Mouse (Mus musculus): ENCODE measurements around the gene Vgf. TPM values are rescaled to one million over a fixed set of nuclear protein-coding genes. Genes with fewer than 3 reads are reported as not detected.

Gene Vgf
- polyA plus RNA-seq, 1 experiment from 2014 or later = not detected

DNA sequence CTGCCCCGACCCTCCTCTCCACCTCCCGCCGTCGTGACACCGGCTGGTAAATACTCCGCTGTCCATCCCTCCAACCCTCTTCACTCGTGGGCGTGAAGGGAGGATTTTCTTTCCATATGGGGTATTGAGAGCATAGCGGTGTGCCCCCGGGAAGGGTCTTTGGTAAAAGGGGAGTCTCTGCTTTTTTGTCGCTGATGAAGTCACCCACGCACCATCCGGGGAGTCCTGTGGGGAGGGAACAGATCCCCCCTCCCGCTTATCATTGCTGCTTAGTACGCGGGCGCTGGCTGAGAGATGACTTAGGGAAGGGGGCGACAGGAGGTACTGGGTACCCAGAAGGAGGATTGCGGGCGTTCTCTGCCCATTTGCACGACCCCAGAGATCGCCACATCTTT, 4.2 kb downstream of the Vgf start:
- peaks cover 45% of the 10 kb centered on the region for H3K4me1 ChIP-seq (replicated peaks)
- no peak overlapping the region for H3K9ac ChIP-seq
- H3K27ac ChIP-seq (replicated peaks) = no peak overlapping the region
- H3K4me3 ChIP-seq (replicated peaks) = peak overlapping the region; percentile 33
- H3K27me3 ChIP-seq = peaks cover 91% of the 10 kb centered on the region
- no peaks in the 10 kb centered on the region for H3K36me3 ChIP-seq (replicated peaks)
- no peaks in the 10 kb centered on the region for H3K9me3 ChIP-seq (replicated peaks)
- ATAC-seq (ENCODE audit: insufficient read depth) = no peak
- H3K4me2 ChIP-seq = peak overlapping the region; percentile 68
- WGBS (ENCODE audit: insufficient replicate concordance) = 14% methylated on average over 22 of the region's 22 CpGs

DNA sequence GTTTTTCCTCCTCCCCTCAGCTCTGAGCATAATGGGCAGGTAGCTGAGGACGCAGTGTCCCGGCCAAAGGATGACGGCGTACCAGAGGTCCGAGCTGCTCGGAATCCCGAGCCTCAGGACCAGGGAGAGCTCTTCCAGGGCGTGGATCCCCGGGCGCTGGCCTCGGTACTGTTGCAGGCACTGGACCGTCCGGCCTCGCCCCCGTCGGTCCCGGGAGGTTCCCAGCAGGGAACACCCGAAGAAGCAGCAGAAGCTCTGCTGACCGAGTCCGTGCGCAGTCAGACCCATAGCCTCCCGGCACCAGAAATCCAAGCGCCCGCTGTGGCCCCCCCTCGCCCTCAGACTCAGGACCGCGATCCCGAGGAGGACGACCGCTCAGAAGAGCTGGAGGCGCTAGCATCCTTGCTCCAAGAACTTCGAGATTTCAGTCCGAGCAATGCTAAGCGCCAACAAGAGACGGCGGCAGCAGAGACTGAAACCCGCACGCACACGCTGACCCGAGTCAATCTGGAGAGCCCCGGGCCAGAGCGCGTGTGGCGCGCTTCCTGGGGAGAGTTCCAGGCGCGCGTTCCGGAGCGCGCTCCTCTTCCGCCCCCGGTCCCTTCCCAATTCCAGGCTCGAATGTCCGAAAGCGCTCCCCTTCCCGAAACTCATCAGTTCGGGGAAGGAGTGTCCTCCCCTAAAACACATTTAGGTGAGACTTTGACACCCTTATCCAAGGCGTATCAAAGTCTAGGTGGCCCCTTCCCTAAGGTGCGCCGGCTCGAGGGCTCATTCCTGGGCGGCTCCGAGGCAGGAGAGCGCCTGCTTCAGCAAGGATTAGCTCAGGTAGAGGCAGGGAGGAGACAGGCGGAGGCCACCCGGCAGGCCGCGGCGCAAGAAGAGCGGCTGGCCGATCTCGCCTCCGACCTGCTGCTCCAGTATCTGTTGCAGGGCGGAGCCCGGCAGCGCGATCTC, 5.2 kb downstream of the Vgf start:
- Histone ChIP-seq H3K4me1 (replicated peaks) (peaks cover 45% of the 10 kb centered on the region), H3K27ac (replicated peaks) (no peak overlapping the region), H3K27me3 (peaks cover 81% of the 10 kb centered on the region), H3K9ac (no peak overlapping the region), H3K4me2 (peak overlapping the region; percentile 84), H3K36me3 (replicated peaks) (peaks cover 7% of the 10 kb centered on the region), H3K9me3 (replicated peaks) (no peaks in the 10 kb centered on the region), H3K4me3 (replicated peaks) (peak overlapping the region; percentile 60)
- 2% methylated on average over 78 of the region's 78 CpGs for WGBS (ENCODE audit: insufficient replicate concordance)
- ATAC-seq (ENCODE audit: insufficient read depth) = no peak

DNA sequence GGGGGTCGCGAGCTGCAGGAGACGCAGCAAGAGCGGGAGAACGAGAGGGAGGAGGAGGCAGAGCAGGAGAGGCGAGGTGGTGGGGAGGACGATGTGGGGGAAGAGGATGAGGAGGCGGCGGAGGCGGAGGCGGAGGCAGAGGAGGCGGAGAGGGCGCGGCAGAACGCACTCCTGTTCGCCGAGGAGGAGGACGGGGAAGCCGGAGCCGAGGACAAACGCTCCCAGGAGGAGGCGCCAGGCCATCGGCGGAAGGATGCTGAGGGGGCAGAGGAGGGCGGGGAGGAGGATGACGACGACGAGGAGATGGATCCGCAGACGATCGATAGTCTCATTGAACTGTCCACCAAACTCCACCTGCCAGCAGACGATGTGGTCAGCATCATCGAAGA, 5.8 kb downstream of the Vgf start:
- Histone ChIP-seq H3K4me3 (replicated peaks) (peak overlapping the region; percentile 60), H3K9me3 (replicated peaks) (no peaks in the 10 kb centered on the region), H3K9ac (no peak overlapping the region), H3K36me3 (replicated peaks) (peaks cover 13% of the 10 kb centered on the region), H3K4me1 (replicated peaks) (peaks cover 45% of the 10 kb centered on the region), H3K27me3 (peaks cover 74% of the 10 kb centered on the region), H3K27ac (replicated peaks) (no peak overlapping the region), H3K4me2 (peak overlapping the region; percentile 84)
- ATAC-seq (ENCODE audit: insufficient read depth) = no peak
- under 1% methylated on average over 33 of the region's 33 CpGs for WGBS (ENCODE audit: insufficient replicate concordance)

DNA sequence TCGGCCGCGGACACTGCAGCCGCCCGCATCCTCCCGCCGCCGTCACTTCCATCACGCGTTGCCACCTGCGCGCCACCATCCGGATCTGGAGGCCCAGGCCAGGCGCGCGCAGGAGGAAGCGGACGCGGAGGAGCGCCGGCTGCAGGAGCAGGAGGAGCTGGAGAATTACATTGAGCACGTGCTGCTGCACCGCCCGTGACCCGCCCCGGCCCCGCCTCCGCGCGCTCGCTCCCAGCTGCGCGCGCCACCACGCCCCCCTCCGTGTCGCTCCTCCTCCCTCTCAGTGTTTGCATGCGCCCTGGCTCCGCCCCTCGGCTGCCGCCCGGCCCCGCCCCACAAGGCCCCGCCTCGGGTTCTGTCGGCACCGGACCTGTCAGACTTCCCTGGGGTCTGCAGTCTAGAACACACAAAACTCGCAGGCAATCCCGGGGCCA, 6.5 kb downstream of the Vgf start:
- under 1% methylated on average over 49 of the region's 49 CpGs for WGBS (ENCODE audit: insufficient replicate concordance)
- Histone ChIP-seq H3K4me3 (replicated peaks) (peak overlapping the region; percentile 60), H3K9me3 (replicated peaks) (no peaks in the 10 kb centered on the region), H3K4me1 (replicated peaks) (peaks cover 45% of the 10 kb centered on the region), H3K4me2 (peak overlapping the region; percentile 84), H3K9ac (peak overlapping the region; percentile 43), H3K36me3 (replicated peaks) (peaks cover 20% of the 10 kb centered on the region), H3K27ac (replicated peaks) (no peak overlapping the region), H3K27me3 (peaks cover 68% of the 10 kb centered on the region)
- ATAC-seq (ENCODE audit: insufficient read depth) = peak; percentile 85

DNA sequence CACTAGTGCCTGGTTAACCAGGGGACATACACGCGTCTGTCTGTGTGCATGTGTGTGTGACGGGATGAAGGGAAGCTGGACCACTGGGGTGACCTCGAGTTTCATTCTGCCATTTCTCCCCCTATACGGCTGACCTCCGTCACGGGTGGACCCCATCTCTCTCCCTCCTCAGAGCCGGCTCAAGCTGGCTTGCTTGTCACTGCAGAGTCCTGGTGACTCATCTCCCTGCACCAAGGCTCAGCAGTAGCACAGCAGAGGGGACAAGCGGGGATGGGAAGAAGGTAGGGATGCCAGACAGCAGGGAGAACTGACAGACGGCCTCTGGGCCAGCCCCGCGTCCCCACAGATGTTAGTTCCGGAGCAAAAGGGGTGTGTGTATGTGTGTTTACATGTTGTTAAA, 10.0 kb downstream of the Vgf start:
- H3K27ac ChIP-seq (replicated peaks) = no peak overlapping the region
- no peak for ATAC-seq (ENCODE audit: insufficient read depth)
- WGBS (ENCODE audit: insufficient replicate concordance) = 81% methylated on average over 13 of the region's 13 CpGs
- peaks cover 52% of the 10 kb centered on the region for H3K36me3 ChIP-seq (replicated peaks)
- peaks cover 25% of the 10 kb centered on the region for H3K4me1 ChIP-seq (replicated peaks)
- H3K9me3 ChIP-seq (replicated peaks) = no peaks in the 10 kb centered on the region
- no peak overlapping the region for H3K4me2 ChIP-seq
- no peak overlapping the region for H3K9ac ChIP-seq
- peaks cover 33% of the 10 kb centered on the region for H3K27me3 ChIP-seq
- H3K4me3 ChIP-seq (replicated peaks) = no peak overlapping the region

DNA sequence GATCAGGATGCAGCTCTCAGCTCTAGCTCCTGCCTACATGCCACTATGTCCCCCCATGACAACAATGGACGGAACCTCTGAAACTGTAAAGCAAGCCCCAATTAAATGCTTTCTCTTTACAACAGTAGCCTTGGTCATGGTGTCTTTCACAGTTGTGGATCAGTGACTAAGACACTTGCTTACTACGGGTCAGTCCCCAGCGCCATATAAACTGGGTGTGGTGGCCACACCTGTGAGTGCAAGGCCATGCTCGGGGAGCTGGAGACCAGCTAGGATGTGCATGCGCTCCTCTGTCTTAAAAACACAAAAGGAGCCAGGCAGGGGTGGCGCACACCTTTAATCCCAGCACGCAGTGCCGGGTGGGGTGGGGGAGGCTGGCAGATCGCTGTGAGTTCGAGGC, 13.3 kb downstream of the Vgf start:
- H3K4me2 ChIP-seq = no peak overlapping the region
- H3K27me3 ChIP-seq = 0 out of 2 replicates have a peak, but pooled peaks cover under 1% of the 10 kb centered on the region
- H3K4me3 ChIP-seq (replicated peaks) = no peak overlapping the region
- peaks cover 69% of the 10 kb centered on the region for H3K36me3 ChIP-seq (replicated peaks)
- H3K9me3 ChIP-seq (replicated peaks) = no peaks in the 10 kb centered on the region
- no peaks in the 10 kb centered on the region for H3K4me1 ChIP-seq (replicated peaks)
- ATAC-seq (ENCODE audit: insufficient read depth) = no peak
- H3K9ac ChIP-seq = no peak overlapping the region
- 83% methylated on average over 10 of the region's 10 CpGs for WGBS (ENCODE audit: insufficient replicate concordance)
- no peak overlapping the region for H3K27ac ChIP-seq (replicated peaks)

DNA sequence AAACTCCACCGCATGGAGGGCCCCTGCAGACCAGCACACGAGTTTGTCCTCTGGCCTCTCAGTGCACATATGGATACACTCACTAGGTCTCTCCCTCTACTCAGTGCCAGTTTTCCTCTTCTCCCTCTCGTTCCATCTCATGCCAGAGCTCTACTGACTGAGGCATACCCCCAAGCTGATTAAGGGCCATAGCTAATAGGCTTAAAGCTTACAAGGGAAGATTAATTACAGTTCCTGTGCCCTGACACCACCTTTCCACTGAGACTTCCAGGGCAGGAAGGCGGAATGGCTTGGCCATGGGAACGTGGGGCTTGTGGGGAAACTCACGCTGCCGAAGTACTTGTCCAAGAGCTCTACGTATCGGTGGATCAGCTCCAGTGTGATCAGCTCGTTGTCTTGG, 15.2 kb downstream of the Vgf start:
- H3K36me3 ChIP-seq (replicated peaks) = peaks cover 62% of the 10 kb centered on the region
- H3K27ac ChIP-seq (replicated peaks) = no peak overlapping the region
- 80% methylated on average over 10 of the region's 10 CpGs for WGBS (ENCODE audit: insufficient replicate concordance)
- no peak for ATAC-seq (ENCODE audit: insufficient read depth)
- no peak overlapping the region for H3K9ac ChIP-seq
- H3K4me1 ChIP-seq (replicated peaks) = peaks cover 20% of the 10 kb centered on the region
- H3K27me3 ChIP-seq = no peaks in the 10 kb centered on the region
- no peaks in the 10 kb centered on the region for H3K9me3 ChIP-seq (replicated peaks)
- no peak overlapping the region for H3K4me3 ChIP-seq (replicated peaks)
- no peak overlapping the region for H3K4me2 ChIP-seq

DNA sequence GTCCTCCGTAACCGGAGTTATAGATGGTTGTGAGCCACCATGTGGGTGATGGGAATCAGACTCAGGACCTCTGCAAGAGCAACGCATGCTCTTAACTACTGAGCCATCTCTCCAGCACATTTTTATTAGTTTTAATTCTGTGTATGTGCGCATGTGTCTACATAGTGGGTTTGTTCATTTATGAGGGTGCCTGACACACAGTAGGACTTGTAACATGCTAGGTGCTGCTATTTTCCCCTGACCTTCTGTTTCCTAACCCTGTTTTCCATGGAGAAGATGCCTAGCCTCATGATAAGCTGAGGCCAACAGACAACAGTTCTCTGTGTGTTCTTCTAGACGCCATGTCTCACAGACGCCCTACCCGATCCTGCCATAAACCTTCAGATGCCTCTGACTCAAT, 17.8 kb downstream of the Vgf start:
- Histone ChIP-seq H3K27ac (replicated peaks) (no peak overlapping the region), H3K9me3 (replicated peaks) (no peaks in the 10 kb centered on the region), H3K9ac (no peak overlapping the region), H3K4me1 (replicated peaks) (peaks cover 21% of the 10 kb centered on the region), H3K27me3 (peaks cover 15% of the 10 kb centered on the region), H3K36me3 (replicated peaks) (peaks cover 36% of the 10 kb centered on the region), H3K4me2 (no peak overlapping the region), H3K4me3 (replicated peaks) (no peak overlapping the region)
- WGBS (ENCODE audit: insufficient replicate concordance) = 89% methylated on average over 7 of the region's 7 CpGs
- no peak for ATAC-seq (ENCODE audit: insufficient read depth)

DNA sequence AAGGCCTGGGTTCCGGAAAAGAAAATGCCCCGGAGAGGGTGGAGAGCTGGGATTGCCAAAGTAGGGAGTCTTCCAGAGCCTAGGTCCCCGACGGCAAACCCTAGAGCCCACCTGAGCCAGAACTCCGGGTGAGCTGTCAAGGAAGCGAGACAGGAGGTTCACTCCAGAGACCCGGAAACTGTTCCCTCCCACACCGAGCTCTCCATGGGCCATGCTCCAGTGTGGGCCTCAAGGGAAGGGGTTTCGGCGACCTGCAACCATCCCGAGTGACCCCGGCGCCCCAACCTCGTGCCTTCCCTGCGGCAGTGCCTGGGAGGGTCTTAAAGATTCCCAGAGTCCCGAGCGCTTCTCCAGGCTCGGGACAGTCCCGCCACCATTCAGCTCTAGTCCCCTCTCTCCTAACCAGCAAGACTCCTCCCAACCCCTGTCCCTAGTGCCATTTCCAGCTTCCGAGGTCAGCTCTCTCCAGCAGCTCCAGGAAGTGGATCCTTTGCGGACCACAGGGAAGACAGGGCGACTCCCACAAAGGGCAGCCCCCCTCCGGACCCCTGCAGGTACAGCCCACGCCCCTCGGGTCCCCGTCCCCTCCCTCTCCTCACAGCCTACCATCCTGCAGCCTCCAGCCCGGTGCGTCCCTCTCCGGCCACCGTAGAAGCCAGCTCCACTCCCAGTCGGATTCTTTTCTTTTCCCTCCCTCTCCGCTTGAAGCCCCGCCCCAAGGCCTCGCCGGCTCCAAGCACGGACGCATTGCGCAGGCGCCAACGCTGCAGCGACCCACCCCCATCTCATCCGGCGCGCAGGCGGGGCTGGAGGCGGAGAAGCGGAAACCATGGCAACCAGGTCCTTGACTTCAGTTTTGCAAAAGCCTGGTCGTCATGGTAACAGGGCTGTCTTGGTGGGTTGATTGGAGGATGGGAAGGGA, 19.5 kb downstream of the Vgf start, which contains the start of gene Ap1s1:
Ap1s1 (minus strand) TSS at position 734 of the 922 bp plus-strand sequence.
- Histone ChIP-seq H3K9ac (peak within 1 kb of the TSS; percentile 77), H3K4me1 (replicated peaks) (peaks cover 21% of the 10 kb centered on the region), H3K4me3 (replicated peaks) (peak within 1 kb of the TSS; percentile 78), H3K36me3 (replicated peaks) (peaks cover 20% of the 10 kb centered on the region), H3K4me2 (peak within 1 kb of the TSS; percentile 93), H3K27me3 (peaks cover 19% of the 10 kb centered on the region), H3K27ac (replicated peaks) (peak within 1 kb of the TSS; percentile 61), H3K9me3 (replicated peaks) (no peaks in the 10 kb centered on the region)
- under 1% methylated on average over 48 of the region's 48 CpGs for WGBS (ENCODE audit: insufficient replicate concordance)
- peak; percentile 83 for ATAC-seq (ENCODE audit: insufficient read depth)

DNA sequence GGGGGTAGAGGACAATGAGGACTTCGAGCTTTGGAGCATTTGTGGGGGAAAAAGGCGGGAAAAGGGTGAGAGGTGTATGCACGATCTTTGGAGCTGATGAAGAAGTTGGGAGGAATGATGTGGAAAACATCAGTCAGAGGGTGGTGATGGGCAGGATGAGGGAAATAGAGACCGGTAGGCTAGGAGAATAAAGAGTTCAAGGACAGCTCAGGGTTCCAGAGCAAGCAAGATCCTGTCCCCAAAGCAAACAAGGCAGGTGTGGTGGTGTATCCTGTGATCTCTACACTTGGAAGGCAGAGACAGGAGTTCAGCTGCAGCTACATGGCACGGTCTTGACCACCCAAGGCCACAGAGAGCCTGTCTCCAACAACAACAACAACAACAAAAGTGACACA, 20.1 kb downstream of the Vgf start:
- Histone ChIP-seq H3K4me2 (peak overlapping the region; percentile 93), H3K27me3 (peaks cover 21% of the 10 kb centered on the region), H3K4me1 (replicated peaks) (peaks cover 21% of the 10 kb centered on the region), H3K36me3 (replicated peaks) (peaks cover 16% of the 10 kb centered on the region), H3K9ac (no peak overlapping the region), H3K4me3 (replicated peaks) (peak overlapping the region; percentile 78), H3K27ac (replicated peaks) (no peak overlapping the region), H3K9me3 (replicated peaks) (no peaks in the 10 kb centered on the region)
- no peak for ATAC-seq (ENCODE audit: insufficient read depth)
- WGBS (ENCODE audit: insufficient replicate concordance) = 27% methylated on average over 5 of the region's 5 CpGs

DNA sequence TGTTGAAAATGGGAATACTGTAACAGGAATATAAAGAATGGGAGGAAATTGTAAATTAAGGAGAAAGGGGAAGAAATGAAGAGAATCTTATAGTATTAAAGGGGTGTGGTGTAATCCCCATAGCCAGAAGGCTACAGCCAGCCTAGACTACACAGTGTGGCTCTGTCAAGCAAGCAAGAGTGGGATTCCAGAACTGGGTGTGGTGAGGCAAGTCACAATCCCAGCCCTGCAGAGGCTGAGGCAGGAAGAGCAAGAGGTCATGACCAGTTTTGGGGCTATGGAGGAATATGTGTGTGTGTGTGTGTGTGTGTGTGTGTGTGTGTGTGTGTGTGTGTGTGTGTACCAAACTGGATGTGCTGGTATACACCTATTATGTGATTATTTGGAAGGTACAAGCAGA, 20.8 kb downstream of the Vgf start:
- H3K27ac ChIP-seq (replicated peaks) = no peak overlapping the region
- H3K9ac ChIP-seq = no peak overlapping the region
- H3K36me3 ChIP-seq (replicated peaks) = peaks cover 10% of the 10 kb centered on the region
- no peak overlapping the region for H3K4me2 ChIP-seq
- H3K9me3 ChIP-seq (replicated peaks) = no peaks in the 10 kb centered on the region
- ATAC-seq (ENCODE audit: insufficient read depth) = no peak
- H3K27me3 ChIP-seq = peaks cover 21% of the 10 kb centered on the region
- no peak overlapping the region for H3K4me3 ChIP-seq (replicated peaks)
- peaks cover 24% of the 10 kb centered on the region for H3K4me1 ChIP-seq (replicated peaks)

All from liver, embryonic 15.5 days (tissue).